Mouse (Mus musculus): ENCODE measurements around the gene Lamtor1. TPM values are rescaled to one million over a fixed set of nuclear protein-coding genes. Genes with fewer than 3 reads are reported as not detected.
A peak's percentile ranks its signal among the peaks of the same experiment; 100 is the strongest.

Lamtor1 gene
- total and polyA plus RNA-seq, 3 experiments = 68.6 to 107 (median 86.2) TPM

DNA sequence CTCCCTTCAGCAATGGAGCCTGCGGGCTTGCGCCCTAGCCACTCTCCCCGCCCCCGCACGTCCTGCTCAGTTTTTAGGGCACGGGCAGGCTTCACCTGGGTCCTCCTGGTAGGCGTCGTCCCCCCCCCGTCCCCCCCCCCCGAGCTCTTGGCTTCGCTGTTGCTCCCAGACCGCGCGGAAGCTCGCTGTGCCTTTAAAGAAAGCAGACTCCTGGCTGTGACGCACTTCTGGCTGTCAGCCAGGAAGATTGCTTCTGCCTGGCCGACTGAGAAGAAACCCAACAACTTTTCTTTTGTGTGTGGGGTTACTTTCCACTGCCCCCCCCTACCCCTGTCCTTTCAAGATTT, 64.7 kb downstream of the Lamtor1 start:
- H3K27ac ChIP-seq (ENCODE audit: insufficient read depth, low read depth) = peak overlapping the region; percentile 84
- no peaks in the 10 kb centered on the region for H3K9me3 ChIP-seq (replicated peaks; ENCODE audit: low read length)
- in situ Hi-C loops (cut with MboI; ENCODE audit: low pct_ligation_motif_present, low pct_unique_long_range_greater_than_20kb, low sequenced_read_pairs) = no loop called here
- TF ChIP-seq PAX5 (IDR thresholded peaks at IDR 0.05; ENCODE audit: low read length) (no peak), JUND (conservative IDR thresholded peaks at IDR 0.05; ENCODE audit: low read depth, low read length) (no peak), POLR2A (IDR thresholded peaks at IDR 0.05; ENCODE audit: low read depth, low read length) (no peak), MAZ (IDR thresholded peaks at IDR 0.05; ENCODE audit: low read depth, low read length) (no peak), SMC3 (IDR thresholded peaks at IDR 0.05; ENCODE audit: low read depth, low read length) (no peak), ZKSCAN1 (IDR thresholded peaks at IDR 0.05; ENCODE audit: borderline replicate concordance, low read depth, low read length) (no peak), MXI1 (IDR thresholded peaks at IDR 0.05; ENCODE audit: low read depth, low read length) (no peak), MEF2A (IDR thresholded peaks at IDR 0.05; ENCODE audit: borderline replicate concordance, low read depth, low read length) (no peak), RAD21 (IDR thresholded peaks at IDR 0.05; ENCODE audit: low read depth, low read length) (no peak), ZC3H11A (IDR thresholded peaks at IDR 0.05; ENCODE audit: low read depth, low read length) (no peak), CHD1 (IDR thresholded peaks at IDR 0.05; ENCODE audit: low read depth, low read length) (no peak), UBTF (IDR thresholded peaks at IDR 0.05; ENCODE audit: low read depth, low read length) (no peak), USF2 (conservative IDR thresholded peaks at IDR 0.05; ENCODE audit: low read depth, low read length) (no peak), ZMIZ1 (IDR thresholded peaks at IDR 0.05; ENCODE audit: low read depth, low read length) (no peak), SIN3A (IDR thresholded peaks at IDR 0.05; ENCODE audit: low read length) (no peak), IRF4 (IDR thresholded peaks at IDR 0.05; ENCODE audit: low read depth, low read length) (no peak), NELFE (IDR thresholded peaks at IDR 0.05; ENCODE audit: low read depth, low read length) (no peak), USF1 (IDR thresholded peaks at IDR 0.05; ENCODE audit: low read depth, low read length) (no peak), KAT2A (IDR thresholded peaks at IDR 0.05; ENCODE audit: insufficient replicate concordance, low read length) (no peak), POLR2AphosphoS2 (IDR thresholded peaks at IDR 0.05; ENCODE audit: low read depth, low read length) (no peak)
- DNase-seq (ENCODE audit: extremely low read depth) = peak; percentile 64
- H3K36me3 ChIP-seq (replicated peaks in 1 of 2; ENCODE audit: control insufficient read depth in 1 of 2, insufficient read depth in 1 of 2, low read length in 1 of 2) = peaks cover 0 to 19% of the 10 kb centered on the region in 2 experiments
- peaks cover 2 to 65% of the 10 kb centered on the region in 2 experiments; a peak in 3 of 4 replicates for H3K4me1 ChIP-seq (ENCODE audit: control insufficient read depth in 1 of 2, insufficient read depth in 2 of 2)
- H3K79me2 ChIP-seq (replicated peaks; ENCODE audit: control insufficient read depth, extremely low read depth, insufficient read depth, poor library complexity, severe bottlenecking) = peaks cover 33% of the 10 kb centered on the region
- peak overlapping the region; percentile 88 for H3K9ac ChIP-seq (ENCODE audit: insufficient read depth, low read depth)
- H3K4me3 ChIP-seq (replicated peaks in 1 of 3; ENCODE audit: low read depth in 2 of 3, low read length in 2 of 3, poor library complexity in 1 of 3) = peak overlapping the region; percentile 69 to 86 (median 75)
- H3K4me2 ChIP-seq (ENCODE audit: insufficient read depth, low read depth, poor library complexity, severe bottlenecking) = peak overlapping the region; percentile 76
- H3K27me3 ChIP-seq (replicated peaks) = no peaks in the 10 kb centered on the region
- dilution Hi-C loops (cut with MboI; ENCODE audit: extremely low pct_ligation_motif_present, extremely low pct_unique_long_range_greater_than_20kb, low sequenced_read_pairs) = no loop called here

DNA sequence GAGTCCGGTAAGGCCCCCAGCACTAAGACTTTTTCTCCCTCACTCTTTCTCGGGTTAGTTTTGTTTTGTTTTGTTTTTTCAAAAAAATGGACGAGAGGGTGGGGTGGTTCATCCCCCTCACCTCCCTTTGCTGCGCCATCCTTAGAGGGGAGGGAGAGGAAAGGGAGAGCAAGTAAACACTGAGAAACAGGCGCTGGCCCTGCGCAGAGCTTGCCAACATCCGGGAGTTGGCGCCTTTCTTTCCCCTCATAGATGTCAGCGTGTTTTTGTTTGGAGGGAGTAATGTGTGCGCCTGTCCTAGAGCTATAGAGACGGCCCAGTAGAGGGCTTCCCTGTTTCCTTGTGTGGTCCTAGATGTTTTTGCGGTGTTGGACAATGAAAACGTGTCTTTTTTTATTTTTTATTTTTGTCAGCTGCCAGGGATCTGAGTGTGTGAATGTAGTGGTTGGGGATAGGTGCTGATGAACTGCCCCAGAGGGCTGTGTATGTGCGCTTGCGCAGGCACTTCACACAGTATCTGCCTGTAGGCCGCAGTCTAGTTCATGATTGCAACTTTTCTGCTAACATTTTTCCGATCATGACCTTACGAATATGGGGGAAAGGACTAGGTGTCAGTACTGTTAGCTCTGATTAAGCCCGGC, 65.2 kb downstream of the Lamtor1 start:
- Histone ChIP-seq H3K9me3 (replicated peaks; ENCODE audit: low read length) (no peaks in the 10 kb centered on the region), H3K9ac (ENCODE audit: insufficient read depth, low read depth) (peak overlapping the region; percentile 88), H3K36me3 (replicated peaks in 1 of 2; ENCODE audit: control insufficient read depth in 1 of 2, insufficient read depth in 1 of 2, low read length in 1 of 2) (peaks cover 0 to 21% of the 10 kb centered on the region in 2 experiments), H3K79me2 (replicated peaks; ENCODE audit: control insufficient read depth, extremely low read depth, insufficient read depth, poor library complexity, severe bottlenecking) (peaks cover 36% of the 10 kb centered on the region), H3K27me3 (replicated peaks) (no peaks in the 10 kb centered on the region), H3K27ac (ENCODE audit: insufficient read depth, low read depth) (peak overlapping the region; percentile 65), H3K4me2 (ENCODE audit: insufficient read depth, low read depth, poor library complexity, severe bottlenecking) (peak overlapping the region; percentile 48), H3K4me3 (replicated peaks in 1 of 3; ENCODE audit: low read depth in 2 of 3, low read length in 2 of 3, poor library complexity in 1 of 3) (peak overlapping the region; percentile 69 to 86 (median 75)), H3K4me1 (ENCODE audit: control insufficient read depth in 1 of 2, insufficient read depth in 2 of 2) (peaks cover 2 to 62% of the 10 kb centered on the region in 2 experiments; a peak in 2 of 4 replicates)
- dilution Hi-C loops (cut with MboI; ENCODE audit: extremely low pct_ligation_motif_present, extremely low pct_unique_long_range_greater_than_20kb, low sequenced_read_pairs) = no loop called here
- TF ChIP-seq HCFC1 (IDR thresholded peaks at IDR 0.05; ENCODE audit: low read depth, low read length) (0 out of 2 replicates have a peak, but pooled peaks have one; percentile 32), MXI1 (IDR thresholded peaks at IDR 0.05; ENCODE audit: low read depth, low read length) (peak; percentile 37; the same call in 1 of the 2 replicates), TBP (conservative IDR thresholded peaks at IDR 0.05; ENCODE audit: low read depth, low read length) (no peak), UBTF (IDR thresholded peaks at IDR 0.05; ENCODE audit: low read depth, low read length) (no peak), ZKSCAN1 (IDR thresholded peaks at IDR 0.05; ENCODE audit: borderline replicate concordance, low read depth, low read length) (no peak), MAZ (IDR thresholded peaks at IDR 0.05; ENCODE audit: low read depth, low read length) (no peak; the same call in 1 of the 2 replicates), NELFE (IDR thresholded peaks at IDR 0.05; ENCODE audit: low read depth, low read length) (peak; percentile 52; the same call in 1 of the 2 replicates), NRF1 (IDR thresholded peaks at IDR 0.05; ENCODE audit: low read depth, low read length) (peak; percentile 84), CHD1 (IDR thresholded peaks at IDR 0.05; ENCODE audit: low read depth, low read length) (0 out of 2 replicates have a peak, but pooled peaks have one; percentile 4)
- peak; percentile 62 for DNase-seq (ENCODE audit: extremely low read depth)
- in situ Hi-C loops (cut with MboI; ENCODE audit: low pct_ligation_motif_present, low pct_unique_long_range_greater_than_20kb, low sequenced_read_pairs) = no loop called here

All from CH12.LX (cell line).